19 mouse cellular contexts compared by ENCODE assay signal in genomic region chr10:54028866-54029265, GRCm38 (mm10). TPM values are rescaled to one million over a fixed set of nuclear protein-coding genes. Genes with fewer than 3 reads are reported as not detected.
DNase-seq lines count a peak whose midpoint lies in the region; ATAC-seq and TF ChIP-seq lines count a peak whose summit lies in the region.
"Had no signal": no experiment of that assay in that cellular context is flagged by ENCODE, and none has a peak within 500 bp of the region (broad histone marks: within the 10 kb centered on the region; RNA-seq: fewer than 3 reads in every experiment).

No protein-coding gene starts in this region.

- H3K4me3 ChIP-seq in CH12.LX (replicated peaks in 1 of 3; ENCODE audit: low read depth in 2 of 3, low read length in 2 of 3, poor library complexity in 1 of 3), result no peak overlapping the region
- no peak overlapping the region for H3K4me3 ChIP-seq in liver, embryonic 15.5 days (replicated peaks)
- H3K4me3 ChIP-seq in kidney, embryonic 15.5 days (replicated peaks), result no peak overlapping the region
- H3K4me3 ChIP-seq: erythroblast, embryonic 14.5 days; forebrain, embryonic 15.5 days; heart, adult 2 months; heart, embryonic 15.5 days; hindbrain, embryonic 10.5 days had no signal

- peak; percentile 75 for ATAC-seq in erythroid progenitor cell, adult 5-6 weeks (replicated peaks; ENCODE audit: low FRiP score, poor library complexity, severe bottlenecking)
- peak; percentile 38; the same call in 1 of the 2 replicates for ATAC-seq in liver, embryonic 15.5 days (ENCODE audit: insufficient read depth)
- peak; percentile 78 for ATAC-seq in megakaryocyte-erythroid progenitor cell, adult 5-6 weeks (replicated peaks; ENCODE audit: low FRiP score, low TSS enrichment, poor library complexity, severe bottlenecking)
- no peak for ATAC-seq in kidney, embryonic 15.5 days (replicated peaks; ENCODE audit: low FRiP score)
- ATAC-seq: forebrain, embryonic 15.5 days had no signal

- TF ChIP-seq POLR2A in CH12.LX (IDR thresholded peaks at IDR 0.05; ENCODE audit: low read depth, low read length), result no peak

- no peak overlapping the region; the same call in 1 of the 2 replicates for H3K27ac ChIP-seq in CH12.LX (ENCODE audit: insufficient read depth, low read depth)
- no peak overlapping the region for H3K27ac ChIP-seq in liver, embryonic 15.5 days (replicated peaks)
- H3K27ac ChIP-seq in kidney, embryonic 15.5 days, result no peak overlapping the region
- H3K27ac ChIP-seq: forebrain, embryonic 15.5 days; heart, embryonic 15.5 days; hindbrain, embryonic 10.5 days; hindbrain, embryonic 14.5 days had no signal

- TF ChIP-seq RAD21 in CH12.LX (IDR thresholded peaks at IDR 0.05; ENCODE audit: low read depth, low read length), result no peak

- peaks cover 3 to 51% of the 10 kb centered on the region in 2 experiments; a peak in 3 of 4 replicates for H3K4me1 ChIP-seq in CH12.LX (ENCODE audit: control insufficient read depth in 1 of 2, insufficient read depth in 2 of 2)
- peaks cover 44% of the 10 kb centered on the region for H3K4me1 ChIP-seq in liver, embryonic 15.5 days (replicated peaks)
- H3K4me1 ChIP-seq in kidney, embryonic 15.5 days, result no peaks in the 10 kb centered on the region
- H3K4me1 ChIP-seq: forebrain, embryonic 15.5 days; hindbrain, embryonic 10.5 days had no signal

- peaks cover 50% of the 10 kb centered on the region for H3K79me2 ChIP-seq in CH12.LX (replicated peaks; ENCODE audit: control insufficient read depth, extremely low read depth, insufficient read depth, poor library complexity, severe bottlenecking)

- H3K9me3 ChIP-seq in CH12.LX (replicated peaks; ENCODE audit: low read length), result peaks cover 7% of the 10 kb centered on the region
- H3K9me3 ChIP-seq in liver, embryonic 15.5 days (replicated peaks), result no peaks in the 10 kb centered on the region
- no peaks in the 10 kb centered on the region for H3K9me3 ChIP-seq in kidney, embryonic 15.5 days (replicated peaks)
- H3K9me3 ChIP-seq: forebrain, embryonic 15.5 days; heart, embryonic 15.5 days; hindbrain, embryonic 10.5 days had no signal

- in situ Hi-C loops in CH12.LX (cut with MboI; ENCODE audit: low pct_ligation_motif_present, low pct_unique_long_range_greater_than_20kb, low sequenced_read_pairs), result no loop called here

- H3K27me3 ChIP-seq in CH12.LX (replicated peaks), result no peaks in the 10 kb centered on the region
- H3K27me3 ChIP-seq in liver, embryonic 15.5 days, result no peaks in the 10 kb centered on the region
- H3K27me3 ChIP-seq in kidney, embryonic 15.5 days, result no peaks in the 10 kb centered on the region
- H3K27me3 ChIP-seq: forebrain, embryonic 15.5 days; heart, embryonic 15.5 days had no signal

- dilution Hi-C loops in CH12.LX (cut with MboI; ENCODE audit: extremely low pct_ligation_motif_present, extremely low pct_unique_long_range_greater_than_20kb, low sequenced_read_pairs), result no loop called here

- H3K9ac ChIP-seq in CH12.LX (ENCODE audit: insufficient read depth, low read depth), result no peak overlapping the region
- H3K9ac ChIP-seq in liver, embryonic 15.5 days, result no peak overlapping the region
- no peak overlapping the region for H3K9ac ChIP-seq in kidney, embryonic 15.5 days
- H3K9ac ChIP-seq: forebrain, embryonic 15.5 days; heart, embryonic 15.5 days; hindbrain, embryonic 14.5 days had no signal

- no peak overlapping the region for H3K4me2 ChIP-seq in CH12.LX (ENCODE audit: insufficient read depth, low read depth, poor library complexity, severe bottlenecking)
- H3K4me2 ChIP-seq in liver, embryonic 15.5 days, result no peak overlapping the region
- no peak overlapping the region for H3K4me2 ChIP-seq in kidney, embryonic 15.5 days
- H3K4me2 ChIP-seq: forebrain, embryonic 15.5 days; heart, embryonic 11.5 days; heart, embryonic 15.5 days; hindbrain, embryonic 14.5 days had no signal

- no peak for DNase-seq in CH12.LX (ENCODE audit: extremely low read depth)
- no peak for DNase-seq in layer of hippocampus, adult 9-11 months
- DNase-seq: adrenal gland, adult 2 months; adrenal gland, postnatal 25 days; cerebellum, adult 18-20 months; cerebellum, adult 9-11 months; cerebellum, postnatal 36 days; heart, adult 2 months; heart, postnatal 14 days had no signal

- H3K36me3 ChIP-seq in CH12.LX (replicated peaks in 1 of 2; ENCODE audit: control insufficient read depth in 1 of 2, insufficient read depth in 1 of 2, low read length in 1 of 2), result peaks cover 35 to 62% of the 10 kb centered on the region in 2 experiments
- H3K36me3 ChIP-seq in liver, embryonic 15.5 days (replicated peaks), result peaks cover 39% of the 10 kb centered on the region
- H3K36me3 ChIP-seq in kidney, embryonic 15.5 days, result peaks cover 19% of the 10 kb centered on the region; the same call in 1 of the 2 replicates
- H3K36me3 ChIP-seq: forebrain, embryonic 15.5 days; hindbrain, embryonic 10.5 days had no signal

- 84% methylated on average over 4 of the region's 4 CpGs for WGBS in liver, embryonic 15.5 days (ENCODE audit: insufficient replicate concordance)
- 96% methylated on average over 4 of the region's 4 CpGs for WGBS in kidney, embryonic 15.5 days

- no peak for TF ChIP-seq CTCF in CH12.LX (conservative IDR thresholded peaks at IDR 0.05 in 1 of 2, IDR thresholded peaks at IDR 0.05 in 1 of 2; ENCODE audit: low read depth in 2 of 2, low read length in 2 of 2)

- no peak for TF ChIP-seq EP300 in CH12.LX (IDR thresholded peaks at IDR 0.05; ENCODE audit: low read length)

TF ChIP-seq in CH12.LX, 34 proteins besides CTCF, POLR2A, EP300 and RAD21:
- TF ChIP-seq CHD1 (IDR thresholded peaks at IDR 0.05; ENCODE audit: low read depth, low read length), result 0 out of 2 replicates have a peak, but pooled peaks have one; percentile 44
- no peak for TF ChIP-seq MXI1 (IDR thresholded peaks at IDR 0.05; ENCODE audit: low read depth, low read length)
- no peak for TF ChIP-seq ETS1 (conservative IDR thresholded peaks at IDR 0.05; ENCODE audit: low read depth, low read length)
- TF ChIP-seq MEF2A (IDR thresholded peaks at IDR 0.05; ENCODE audit: borderline replicate concordance, low read depth, low read length), result no peak
- no peak for TF ChIP-seq JUND (conservative IDR thresholded peaks at IDR 0.05; ENCODE audit: low read depth, low read length)
TF ChIP-seq in CH12.LX: peak in this region for 1.

RNA-seq across cellular contexts. Expression of gene Man1a, which starts 47.5 kb away (rescaled TPM):
- 187 and 191 TPM in 2 replicates for total RNA-seq in CH12.LX (2012; rRNA removed)
- total RNA-seq in CH12.LX (2014; rRNA removed), result 211 and 215 TPM in 2 replicates
- polyA plus RNA-seq in CH12.LX (2012; ENCODE audit: insufficient read length, low read depth), result 104 and 112 TPM in 2 replicates
- total RNA-seq in erythroid progenitor cell, adult 5-6 weeks (2015; ENCODE audit: low replicate concordance), result 86.9 and 121 TPM in 2 replicates
- 92.8 and 112 TPM in 2 replicates for total RNA-seq in erythroid progenitor cell, adult 5-6 weeks (2017; ENCODE audit: low replicate concordance)
- polyA plus RNA-seq in liver, embryonic 15.5 days (2015; fragmentation: Nextera tagmentation; extraction: Ambion mirVana), result 12.0 and 14.4 TPM in 2 replicates
- total RNA-seq in megakaryocyte-erythroid progenitor cell, adult 5-6 weeks (2014; fragmentation: Nextera tagmentation), result 16.0 and 16.1 TPM in 2 replicates
- 21.8 and 23.7 TPM in 2 replicates for total RNA-seq in megakaryocyte-erythroid progenitor cell, adult 5-6 weeks (2017)
- polyA plus RNA-seq in kidney, embryonic 15.5 days (2015; fragmentation: Nextera tagmentation; extraction: Ambion mirVana), result 8.4 and 8.5 TPM in 2 replicates
